Mouse (Mus musculus) hindbrain, embryonic 11.5 days (tissue): ENCODE measurements at regions not wholly inside any gene's neighbourhood (a gene's known extent, or its start where the extent isn't known, plus 50 kb on each side); places are given as distances from the start of the nearest gene placed in this dataset.

Experiments used
- ATAC-seq: fragments of 200-750 bp; cut with Nextera tagmentation; 2 replicates; pipeline ENCODE4 v1.8.0; 2017; ENCODE audit warnings: mild to moderate bottlenecking, moderate TSS enrichment, moderate library complexity; ENCODE audit not compliant: low FRiP score
- DNase-seq: peaks from one replicate; pipeline ENCODE4 v3.0.0-alpha.2; 2015; ENCODE audit warnings: low spot score
- H3K27ac ChIP-seq: fragments of 300-500 bp; sonication (generic); 2 replicates; pipeline ENCODE4 v1.5.1; 2014; ENCODE audit warnings: mild to moderate bottlenecking, low read depth, low read length
- H3K27me3 ChIP-seq: fragments of 300-500 bp; sonication (generic); 2 replicates; pipeline ENCODE4 v1.6.1; 2014; ENCODE audit warnings: mild to moderate bottlenecking, low read length, moderate library complexity, mixed read lengths; ENCODE audit not compliant: control insufficient read depth, insufficient read depth
- H3K36me3 ChIP-seq: fragments of 300-500 bp; sonication (generic); 2 replicates; pipeline ENCODE4 v1.6.1; 2014; ENCODE audit warnings: mild to moderate bottlenecking, low read length, moderate library complexity, mixed read lengths; ENCODE audit not compliant: control insufficient read depth, insufficient read depth
- H3K4me1 ChIP-seq: fragments of 300-500 bp; sonication (generic); replicated peaks from 2 replicates; pipeline ENCODE4 v1.6.1; 2014; ENCODE audit warnings: low read length, mixed read lengths; ENCODE audit not compliant: control insufficient read depth, insufficient read depth
- H3K4me2 ChIP-seq: fragments of 300-500 bp; sonication (generic); replicated peaks from 2 replicates; pipeline ENCODE4 v1.6.1; 2014; ENCODE audit warnings: mild to moderate bottlenecking, low read depth, low read length
- H3K4me3 ChIP-seq: fragments of 300-500 bp; sonication (generic); 2 replicates; pipeline ENCODE4 v1.5.1; 2014; ENCODE audit warnings: low read depth, low read length
- H3K9ac ChIP-seq: fragments of 300-500 bp; sonication (generic); 2 replicates; pipeline ENCODE4 v1.6.1; 2014; ENCODE audit warnings: low read depth, low read length
- H3K9me3 ChIP-seq: fragments of 300-500 bp; sonication (generic); 2 replicates; pipeline ENCODE4 v1.6.1; 2016; ENCODE audit warnings: low read length; ENCODE audit not compliant: control insufficient read depth
- WGBS: fragments of 180-500 bp; shearing (Covaris S2); extraction: QIAGEN DNeasy Blood & Tissue Kit; methylation state at CpG from one replicate; pipeline ENCODE4 v1.1.7; 2014; 5-methylcytosine and 5-hydroxymethylcytosine counted together

DNA sequence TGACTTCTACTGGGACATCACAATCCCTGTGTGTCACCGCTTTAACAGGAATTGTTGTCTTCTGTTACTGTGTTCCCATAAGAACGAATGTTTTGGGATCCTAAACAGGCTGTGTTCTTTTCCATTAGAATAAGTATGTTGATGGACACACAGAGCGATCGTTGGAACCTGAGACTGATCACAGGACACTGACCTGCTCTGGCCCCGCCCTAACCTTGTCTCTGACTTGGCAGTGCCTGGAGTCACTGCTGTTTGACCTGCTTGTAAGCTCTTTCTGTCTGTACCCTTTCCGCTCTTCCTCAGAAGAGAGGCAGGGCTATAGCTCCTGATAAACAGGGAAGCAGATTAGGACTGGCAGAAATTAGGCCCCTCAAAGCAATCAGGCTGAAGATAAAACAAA lies 162.0 kb upstream of the Atp6ap2 start:
- Histone ChIP-seq H3K27me3 (no peaks in the 10 kb centered on the region; the same call in 1 of the 2 replicates), H3K9me3 (no peaks in the 10 kb centered on the region), H3K36me3 (no peaks in the 10 kb centered on the region), H3K4me3 (no peak overlapping the region), H3K27ac (no peak overlapping the region), H3K4me2 (no peak overlapping the region), H3K9ac (no peak overlapping the region), H3K4me1 (no peaks in the 10 kb centered on the region)
- 71% methylated on average over 6 of the region's 6 CpGs for WGBS
- no peak for DNase-seq
- ATAC-seq, result no peak

- Histone ChIP-seq H3K27me3 (no peaks in the 10 kb centered on the region; the same call in 1 of the 2 replicates), H3K9me3 (no peaks in the 10 kb centered on the region), H3K36me3 (no peaks in the 10 kb centered on the region), H3K27ac (no peak overlapping the region), H3K9ac (no peak overlapping the region), H3K4me1 (no peaks in the 10 kb centered on the region), H3K4me2 (no peak overlapping the region), H3K4me3 (no peak overlapping the region)
- ATAC-seq (no peak), DNase-seq (no peak)
- 27% methylated on average over 4 of the region's 4 CpGs for WGBS
Measured at GRCm38 (mm10) chrX:12426664-12427063, 160.9 kb upstream of the Atp6ap2 start.

DNA sequence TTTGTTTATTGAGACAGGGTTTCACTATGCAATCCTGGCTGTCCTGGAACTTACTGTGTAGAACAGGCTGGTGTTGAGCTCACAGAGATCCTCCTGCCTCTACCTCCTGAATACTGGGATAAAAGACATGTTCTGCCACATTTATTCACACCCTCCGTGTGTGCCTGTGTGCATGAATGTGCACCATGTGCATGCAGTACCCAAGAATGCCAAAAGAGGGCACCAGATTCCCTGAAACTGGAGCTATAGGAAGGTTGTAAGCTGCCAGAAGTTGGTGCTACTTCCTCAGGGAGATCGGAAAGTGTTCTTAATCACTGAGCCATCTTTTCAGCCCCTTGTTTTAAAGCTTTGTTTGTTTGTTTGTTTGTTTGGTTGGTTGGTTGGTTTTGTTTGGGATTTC lies 155.3 kb upstream of the Atp6ap2 start:
- DNase-seq (no peak), ATAC-seq (no peak)
- H3K9me3 ChIP-seq, result peaks cover 4% of the 10 kb centered on the region; the same call in 1 of the 2 replicates
- H3K27me3 ChIP-seq, result no peaks in the 10 kb centered on the region
- WGBS, result 86% methylated on average over 2 of the region's 2 CpGs
- no peak overlapping the region for H3K27ac ChIP-seq
- H3K4me1 ChIP-seq, result no peaks in the 10 kb centered on the region
- no peak overlapping the region for H3K4me2 ChIP-seq
- H3K4me3 ChIP-seq, result no peak overlapping the region
- H3K36me3 ChIP-seq, result no peaks in the 10 kb centered on the region
- no peak overlapping the region for H3K9ac ChIP-seq

DNA sequence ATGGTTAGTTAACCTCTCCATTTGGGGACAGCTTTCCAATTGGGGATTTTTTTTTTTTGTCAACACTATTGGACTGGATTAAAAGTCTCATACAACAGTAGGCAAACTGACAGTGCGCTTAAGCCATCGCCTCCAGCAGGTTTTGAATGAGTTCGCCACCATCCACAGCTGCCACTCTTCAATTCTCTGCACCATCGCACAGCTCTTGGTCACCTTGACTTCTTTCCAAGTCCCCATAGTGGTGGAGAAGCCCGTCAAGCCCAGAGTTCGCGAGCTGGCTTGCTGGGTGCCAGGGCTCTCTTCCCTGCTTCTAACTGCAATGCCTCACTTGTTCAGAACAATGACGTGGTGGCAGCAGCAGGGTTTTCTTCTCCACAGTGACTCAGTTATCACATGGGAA lies 151.9 kb upstream of the Atp6ap2 start:
- Histone ChIP-seq H3K4me3 (no peak overlapping the region), H3K4me2 (no peak overlapping the region), H3K27me3 (no peaks in the 10 kb centered on the region), H3K9ac (no peak overlapping the region), H3K4me1 (no peaks in the 10 kb centered on the region), H3K27ac (no peak overlapping the region), H3K9me3 (peaks cover 4% of the 10 kb centered on the region; the same call in 1 of the 2 replicates), H3K36me3 (no peaks in the 10 kb centered on the region)
- DNase-seq (no peak), ATAC-seq (no peak)
- WGBS, result 71% methylated on average over 8 of the region's 8 CpGs

- H3K36me3 ChIP-seq, result no peaks in the 10 kb centered on the region
- no peak overlapping the region for H3K9ac ChIP-seq
- H3K9me3 ChIP-seq, result peaks cover 4% of the 10 kb centered on the region; the same call in 1 of the 2 replicates
- no peak overlapping the region for H3K27ac ChIP-seq
- DNase-seq (peak; percentile 20), ATAC-seq (no peak)
- no peaks in the 10 kb centered on the region for H3K27me3 ChIP-seq
- no peaks in the 10 kb centered on the region for H3K4me1 ChIP-seq
- WGBS, result 43% methylated on average over 7 of the region's 7 CpGs
- H3K4me2 ChIP-seq, result no peak overlapping the region
- no peak overlapping the region for H3K4me3 ChIP-seq
Measured at GRCm38 (mm10) chrX:12436106-12436505, 151.5 kb upstream of the Atp6ap2 start.

GRCm38 (mm10) chrX:12439447-12439846 lies 148.2 kb upstream of the Atp6ap2 start:
- H3K27me3 ChIP-seq, result no peaks in the 10 kb centered on the region

DNA sequence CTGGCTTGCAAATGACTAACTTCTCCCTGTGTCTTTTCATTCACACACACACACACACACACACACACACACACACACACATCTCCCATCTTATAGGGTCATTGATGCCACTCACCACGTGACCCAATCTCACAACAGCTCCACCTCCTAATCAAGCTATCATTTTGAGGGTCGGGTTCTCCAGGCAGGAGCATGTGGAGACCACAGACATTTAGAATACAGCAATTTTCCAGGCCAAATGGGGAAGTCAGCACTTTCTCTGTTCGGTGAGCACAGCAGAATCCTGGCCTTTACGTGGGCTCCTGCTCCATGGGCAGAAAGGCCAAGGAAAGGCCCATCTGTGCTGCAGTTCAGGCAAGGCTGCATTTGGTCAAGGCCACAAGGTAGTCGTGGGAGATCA lies 143.8 kb upstream of the Atp6ap2 start:
- no peaks in the 10 kb centered on the region for H3K27me3 ChIP-seq
- no peak overlapping the region for H3K4me2 ChIP-seq
- no peaks in the 10 kb centered on the region for H3K9me3 ChIP-seq
- no peak for DNase-seq
- no peaks in the 10 kb centered on the region for H3K4me1 ChIP-seq
- 76% methylated on average over 5 of the region's 5 CpGs for WGBS
- no peak overlapping the region for H3K4me3 ChIP-seq
- no peak for ATAC-seq
- no peak overlapping the region for H3K9ac ChIP-seq
- H3K27ac ChIP-seq, result no peak overlapping the region
- H3K36me3 ChIP-seq, result no peaks in the 10 kb centered on the region

More at GRCm38 (mm10) chrX:12439447-12439846, 148.2 kb upstream of the Atp6ap2 start:
- Histone ChIP-seq H3K4me3 (no peak overlapping the region), H3K4me1 (no peaks in the 10 kb centered on the region), H3K36me3 (no peaks in the 10 kb centered on the region), H3K4me2 (no peak overlapping the region), H3K9ac (no peak overlapping the region), H3K27ac (no peak overlapping the region), H3K9me3 (no peaks in the 10 kb centered on the region)
- 80% methylated on average over 12 of the region's 12 CpGs for WGBS
- ATAC-seq, result no peak
- DNase-seq, result no peak

- Histone ChIP-seq H3K9me3 (no peaks in the 10 kb centered on the region), H3K27me3 (no peaks in the 10 kb centered on the region), H3K4me3 (no peak overlapping the region), H3K27ac (no peak overlapping the region), H3K9ac (no peak overlapping the region), H3K36me3 (no peaks in the 10 kb centered on the region), H3K4me2 (no peak overlapping the region), H3K4me1 (no peaks in the 10 kb centered on the region)
- ATAC-seq (no peak), DNase-seq (no peak)
- WGBS, result 96% methylated on average over 2 of the region's 2 CpGs
Measured at GRCm38 (mm10) chrX:12445093-12445492, 142.5 kb upstream of the Atp6ap2 start.

GRCm38 (mm10) chrX:12447962-12448361 lies 139.6 kb upstream of the Atp6ap2 start:
- H3K4me2 ChIP-seq, result no peak overlapping the region
- no peaks in the 10 kb centered on the region for H3K9me3 ChIP-seq
- no peaks in the 10 kb centered on the region for H3K4me1 ChIP-seq
- ATAC-seq (no peak), DNase-seq (no peak)
- no peak overlapping the region for H3K4me3 ChIP-seq
- H3K9ac ChIP-seq, result no peak overlapping the region
- H3K36me3 ChIP-seq, result no peaks in the 10 kb centered on the region
- H3K27ac ChIP-seq, result no peak overlapping the region
- no peaks in the 10 kb centered on the region for H3K27me3 ChIP-seq
